Mouse (Mus musculus) megakaryocyte, embryonic 14.5 days (primary cell): ENCODE measurements at regions not wholly inside any gene's neighbourhood (a gene's known extent, or its start where the extent isn't known, plus 50 kb on each side); places are given as distances from the start of the nearest gene placed in this dataset.

Source experiments
- FLI1 ChIP-seq: IDR thresholded peaks from 2 replicates; pipeline ENCODE4 v1.6.1; 2012; ENCODE audit warnings: low read length, inconsistent platforms, mixed read lengths
- GATA1 ChIP-seq: IDR thresholded peaks from 3 replicates; pipeline ENCODE4 v1.6.1; 2012; ENCODE audit warnings: mixed read lengths, low read length, inconsistent platforms, borderline replicate concordance

- TF ChIP-seq GATA1 (no peak), FLI1 (no peak)
These were observed 754.4 kb downstream of the Kcnj2 start for GRCm38 (mm10) chr11:111820356-111820755.
